Mouse (Mus musculus) splenic B cell, adult 2 months (primary cell): Measurements from ENCODE around the gene Arsg.

ENCODE experiments used
- DNase-seq: peaks from one replicate; pipeline ENCODE4 v3.0.0-alpha.2; 2011; ENCODE audit warnings: low read depth, low spot score
- H3K27me3 ChIP-seq: 2 replicates; pipeline ENCODE4 v1.6.1; 2012; ENCODE audit warnings: mild to moderate bottlenecking, low read length, moderate library complexity, mixed read lengths; ENCODE audit not compliant: control insufficient read depth, poor library complexity, insufficient read depth, severe bottlenecking
- H3K36me3 ChIP-seq: 2 replicates; pipeline ENCODE4 v1.6.1; 2012; ENCODE audit warnings: mild to moderate bottlenecking, low read length, moderate library complexity, mixed read lengths; ENCODE audit not compliant: control insufficient read depth, poor library complexity, insufficient read depth, severe bottlenecking

Gene Arsg

GRCm38 (mm10) chr11:109530030-109530429, 56.9 kb downstream of the Arsg start:
- Histone ChIP-seq H3K27me3 (no peaks in the 10 kb centered on the region), H3K36me3 (no peaks in the 10 kb centered on the region)
- no peak for DNase-seq

- Histone ChIP-seq H3K27me3 (no peaks in the 10 kb centered on the region), H3K36me3 (no peaks in the 10 kb centered on the region)
- DNase-seq = no peak
Measured at GRCm38 (mm10) chr11:109535966-109536365, 62.8 kb downstream of the Arsg start.

- H3K27me3 ChIP-seq = no peaks in the 10 kb centered on the region
- H3K36me3 ChIP-seq = no peaks in the 10 kb centered on the region
- DNase-seq = no peak
Measured at GRCm38 (mm10) chr11:109536939-109537338, 63.8 kb downstream of the Arsg start.

- DNase-seq = no peak
- H3K36me3 ChIP-seq = no peaks in the 10 kb centered on the region
- no peaks in the 10 kb centered on the region for H3K27me3 ChIP-seq
Measured at GRCm38 (mm10) chr11:109539290-109539689, 66.1 kb downstream of the Arsg start.

GRCm38 (mm10) chr11:109543466-109543865, 70.3 kb downstream of the Arsg start:
- no peaks in the 10 kb centered on the region for H3K36me3 ChIP-seq
- DNase-seq = no peak
- no peaks in the 10 kb centered on the region for H3K27me3 ChIP-seq

- Histone ChIP-seq H3K36me3 (no peaks in the 10 kb centered on the region), H3K27me3 (no peaks in the 10 kb centered on the region)
- DNase-seq = no peak
Measured at GRCm38 (mm10) chr11:109544432-109544831, 71.3 kb downstream of the Arsg start.

- no peak for DNase-seq
- Histone ChIP-seq H3K36me3 (no peaks in the 10 kb centered on the region), H3K27me3 (no peaks in the 10 kb centered on the region)
Measured at GRCm38 (mm10) chr11:109545265-109545664, 72.1 kb downstream of the Arsg start.

- no peak for DNase-seq
- no peaks in the 10 kb centered on the region for H3K36me3 ChIP-seq
- H3K27me3 ChIP-seq = no peaks in the 10 kb centered on the region
Measured at GRCm38 (mm10) chr11:109545700-109546143, 72.5 kb downstream of the Arsg start.

- no peaks in the 10 kb centered on the region for H3K36me3 ChIP-seq
Measured at GRCm38 (mm10) chr11:109546305-109547001, 73.3 kb downstream of the Arsg start.

GRCm38 (mm10) chr11:109547652-109548051, 74.5 kb downstream of the Arsg start:
- H3K36me3 ChIP-seq = no peaks in the 10 kb centered on the region
- no peaks in the 10 kb centered on the region for H3K27me3 ChIP-seq
- DNase-seq = no peak

More at GRCm38 (mm10) chr11:109546305-109547001, 73.3 kb downstream of the Arsg start:
- DNase-seq = no peak
- no peaks in the 10 kb centered on the region for H3K27me3 ChIP-seq

GRCm38 (mm10) chr11:109549599-109550290, 76.6 kb downstream of the Arsg start:
- Histone ChIP-seq H3K27me3 (no peaks in the 10 kb centered on the region), H3K36me3 (no peaks in the 10 kb centered on the region)
- no peak for DNase-seq

GRCm38 (mm10) chr11:109553921-109554320, 80.7 kb downstream of the Arsg start:
- DNase-seq = no peak
- no peaks in the 10 kb centered on the region for H3K27me3 ChIP-seq
- no peaks in the 10 kb centered on the region for H3K36me3 ChIP-seq

GRCm38 (mm10) chr11:109554443-109554842, 81.3 kb downstream of the Arsg start:
- H3K27me3 ChIP-seq = no peaks in the 10 kb centered on the region
- no peak for DNase-seq
- no peaks in the 10 kb centered on the region for H3K36me3 ChIP-seq

- Histone ChIP-seq H3K27me3 (no peaks in the 10 kb centered on the region), H3K36me3 (no peaks in the 10 kb centered on the region)
- DNase-seq = no peak
Measured at GRCm38 (mm10) chr11:109556130-109556529, 83.0 kb downstream of the Arsg start.

- Histone ChIP-seq H3K36me3 (no peaks in the 10 kb centered on the region), H3K27me3 (no peaks in the 10 kb centered on the region)
- no peak for DNase-seq
Measured at GRCm38 (mm10) chr11:109557419-109557818, 84.2 kb downstream of the Arsg start.
